Mouse (Mus musculus): Measurements from ENCODE around the gene Gm20835.
"Not testable (repeated sequence)": the region's sequence is repeated elsewhere in the genome, so short reads cannot be mapped to it uniquely, and the experiment has no call there.

Gm20835 gene

GRCm38 (mm10) chrY:36735190-36735589, at the start of gene Gm20835:
Gm20835 (minus strand) TSS chrY:36735290.
- POLR2A ChIA-PET, CTCF ChIA-PET: not testable (repeated sequence)
